Mouse (Mus musculus) spleen, postnatal 36 days (tissue): Measurements from ENCODE around the gene Dnah2.
A peak's percentile ranks its signal among the peaks of the same experiment; 100 is the strongest.
"Not testable (repeated sequence)": the region's sequence is repeated elsewhere in the genome, so short reads cannot be mapped to it uniquely, and the experiment has no call there.

Experiments
- DNase-seq, 2 experiments: peaks; one replicate each; pipeline ENCODE4 v3.0.0; 2022; ENCODE audit warnings: low spot score in 2 of 2, mixed read lengths in 1 of 2

Gene Dnah2

DNA sequence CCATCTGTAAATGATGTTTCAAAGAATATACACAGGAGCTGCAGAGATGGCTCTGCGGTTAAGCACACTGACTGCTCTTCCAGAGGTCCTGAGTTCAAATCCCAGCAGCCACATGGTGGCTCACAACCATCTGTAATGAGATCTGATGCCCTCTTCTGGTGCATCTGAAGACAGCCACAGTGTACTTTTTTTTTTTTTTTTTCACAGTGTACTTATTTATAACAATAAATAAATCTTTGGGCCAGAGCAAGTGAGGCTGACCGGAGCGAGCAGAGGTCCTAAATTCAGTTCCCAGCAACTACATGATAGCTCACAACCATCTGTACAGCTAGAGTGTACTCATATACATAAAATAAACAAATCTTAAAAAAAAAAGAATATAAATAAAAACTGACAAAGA is 18.6 kb downstream of the Dnah2 start:
- DNase-seq, result not testable (repeated sequence)

DNA sequence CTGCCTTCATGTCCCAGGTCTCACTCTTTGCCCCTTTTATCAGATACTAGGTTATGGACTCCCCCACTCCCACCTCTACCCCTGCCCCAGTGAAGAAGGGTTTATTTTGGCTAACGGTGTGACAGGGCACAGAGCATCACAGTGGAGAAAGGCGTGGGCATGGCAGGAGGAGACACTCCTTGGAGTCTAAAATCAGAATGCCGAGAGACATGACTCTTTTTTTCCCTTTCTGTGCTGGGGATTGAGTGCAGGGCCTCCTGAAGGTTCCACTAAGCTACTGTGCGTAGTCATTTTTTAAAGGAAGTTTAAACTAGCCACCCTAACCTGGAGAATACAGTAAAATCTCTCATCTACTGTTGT is 20.9 kb downstream of the Dnah2 start:
- no peak for DNase-seq

DNA sequence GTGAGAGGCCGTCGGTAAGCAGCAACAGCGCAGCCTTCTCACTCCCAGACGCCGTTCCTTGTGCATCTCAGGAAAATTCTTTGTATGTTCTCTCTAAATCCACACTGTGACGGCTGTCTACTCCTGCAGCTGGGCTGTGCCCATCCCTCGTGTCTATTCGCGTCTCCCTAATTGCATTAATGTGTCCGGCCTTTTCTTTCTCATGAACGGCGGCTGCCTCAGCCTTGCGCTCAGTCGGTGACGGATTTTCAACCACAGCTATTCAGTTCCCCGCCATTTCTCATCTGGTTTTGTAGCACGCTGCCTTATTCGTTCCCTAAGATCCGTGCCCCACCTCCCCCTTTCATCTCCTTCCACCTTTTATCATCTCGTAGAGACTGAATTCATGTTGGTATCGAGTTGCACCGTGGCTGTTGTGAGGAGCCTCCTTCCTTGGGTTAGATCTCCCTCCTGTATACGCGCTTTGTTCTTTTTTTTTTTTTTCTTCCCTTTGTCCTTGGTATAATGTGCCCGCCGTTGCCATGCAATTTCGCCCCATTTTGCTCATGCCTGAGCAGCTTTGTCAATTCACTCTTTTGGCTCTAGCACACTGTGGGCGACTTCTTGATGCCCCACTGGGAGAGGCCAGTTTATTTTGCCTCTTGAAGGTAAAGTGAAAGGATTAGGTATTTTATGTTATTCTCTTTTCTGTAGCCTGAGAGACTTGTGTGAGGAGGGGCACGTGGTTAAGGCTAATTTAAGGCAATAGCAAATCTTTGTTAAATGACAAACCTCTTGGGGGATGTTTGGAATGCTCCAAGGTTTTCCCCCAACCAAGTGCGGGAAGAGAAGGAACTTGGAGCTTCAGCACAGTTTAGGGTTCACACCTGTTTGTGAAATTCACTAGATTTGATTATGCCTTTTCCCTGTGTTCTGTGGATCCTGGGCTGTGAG is 21.5 kb downstream of the Dnah2 start:
- no peak for DNase-seq

GRCm38 (mm10) chr11:69526631-69527030 is 22.3 kb downstream of the Dnah2 start:
- no peak for DNase-seq

GRCm38 (mm10) chr11:69525661-69526060 is 23.2 kb downstream of the Dnah2 start:
- no peak for DNase-seq

DNA sequence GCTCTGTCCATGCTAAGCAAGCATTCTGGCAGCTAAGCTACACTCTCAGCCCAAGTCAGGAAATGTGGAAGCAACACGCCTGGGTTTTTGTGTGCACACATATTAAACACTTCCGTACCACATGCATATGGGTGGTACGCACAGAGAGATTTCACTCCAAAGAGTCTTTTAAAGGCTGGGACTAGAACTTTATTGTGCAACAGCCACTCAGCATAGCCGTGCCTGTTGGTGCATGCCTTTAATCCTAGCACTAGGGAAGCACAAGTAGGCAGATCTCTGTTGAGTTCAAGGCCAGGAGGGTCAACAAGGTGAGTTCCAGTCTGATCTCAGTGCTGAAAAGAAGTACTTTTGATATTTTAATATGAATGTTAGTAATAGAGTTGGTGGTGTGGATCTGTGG is 25.3 kb downstream of the Dnah2 start:
- DNase-seq, result no peak

GRCm38 (mm10) chr11:69521526-69522149 is 27.3 kb downstream of the Dnah2 start:
- DNase-seq, result no peak

DNA sequence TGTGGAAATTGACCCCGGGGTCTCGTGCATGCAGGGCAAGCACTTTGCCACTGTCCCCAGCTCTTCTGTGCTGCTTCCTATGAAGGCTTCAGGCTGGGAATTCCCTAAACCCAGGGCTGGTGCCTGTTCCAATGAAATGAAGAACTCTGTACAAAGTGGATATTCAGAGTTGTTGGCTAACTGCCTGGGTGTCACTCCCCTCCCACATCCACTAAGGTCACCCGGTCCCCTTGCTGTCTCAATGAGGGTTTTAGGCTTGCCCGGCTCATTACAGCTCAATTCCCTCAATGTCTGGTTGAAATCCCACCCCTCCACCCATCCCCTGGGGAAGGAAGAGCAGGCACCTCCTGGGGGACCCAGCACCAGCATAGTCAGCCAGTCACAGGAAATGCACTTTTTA is 28.9 kb downstream of the Dnah2 start:
- peak in 1 of 2 experiments; percentile 13 for DNase-seq

DNA sequence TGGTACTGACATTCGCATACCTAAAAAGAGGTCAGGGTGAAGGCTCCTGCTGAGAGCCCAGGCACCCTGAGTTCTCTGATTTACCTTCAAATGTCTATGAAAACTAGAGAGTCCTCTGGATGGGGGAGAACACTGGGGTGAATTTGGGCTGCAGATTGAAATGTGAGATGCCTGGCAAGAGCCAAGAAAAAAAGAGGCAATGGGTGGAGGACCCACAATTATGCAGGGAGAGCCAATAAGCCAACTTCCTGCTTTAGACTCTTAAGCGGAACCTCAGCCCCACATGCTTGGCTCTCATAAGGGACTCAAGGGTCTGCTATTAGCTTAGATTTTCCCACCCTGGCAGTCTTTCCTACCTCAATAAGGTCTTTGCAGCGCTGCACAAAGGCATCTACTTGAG is 32.2 kb downstream of the Dnah2 start:
- DNase-seq, result no peak

GRCm38 (mm10) chr11:69516151-69516640 is 32.7 kb downstream of the Dnah2 start:
- DNase-seq, result no peak

DNA sequence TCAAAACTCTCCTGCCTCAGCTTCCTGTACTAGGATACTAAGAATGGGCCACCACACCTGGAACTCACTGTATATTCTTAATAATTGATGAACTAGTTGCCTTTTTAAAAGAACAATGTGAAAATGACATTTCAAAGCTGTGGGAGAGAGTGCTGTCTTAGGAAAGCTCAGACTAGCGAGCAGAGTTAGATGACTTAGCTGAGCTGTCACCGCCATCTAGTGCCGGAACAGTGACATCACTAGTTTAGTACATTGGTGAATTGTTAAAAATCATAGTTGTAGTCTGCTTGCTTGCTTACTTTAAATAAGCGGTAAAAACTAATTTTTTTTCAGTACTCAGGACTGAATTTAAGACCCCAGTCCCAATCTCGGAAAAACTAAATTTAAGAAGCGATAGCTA is 35.1 kb downstream of the Dnah2 start:
- peak; percentile 19 to 27 for DNase-seq

DNA sequence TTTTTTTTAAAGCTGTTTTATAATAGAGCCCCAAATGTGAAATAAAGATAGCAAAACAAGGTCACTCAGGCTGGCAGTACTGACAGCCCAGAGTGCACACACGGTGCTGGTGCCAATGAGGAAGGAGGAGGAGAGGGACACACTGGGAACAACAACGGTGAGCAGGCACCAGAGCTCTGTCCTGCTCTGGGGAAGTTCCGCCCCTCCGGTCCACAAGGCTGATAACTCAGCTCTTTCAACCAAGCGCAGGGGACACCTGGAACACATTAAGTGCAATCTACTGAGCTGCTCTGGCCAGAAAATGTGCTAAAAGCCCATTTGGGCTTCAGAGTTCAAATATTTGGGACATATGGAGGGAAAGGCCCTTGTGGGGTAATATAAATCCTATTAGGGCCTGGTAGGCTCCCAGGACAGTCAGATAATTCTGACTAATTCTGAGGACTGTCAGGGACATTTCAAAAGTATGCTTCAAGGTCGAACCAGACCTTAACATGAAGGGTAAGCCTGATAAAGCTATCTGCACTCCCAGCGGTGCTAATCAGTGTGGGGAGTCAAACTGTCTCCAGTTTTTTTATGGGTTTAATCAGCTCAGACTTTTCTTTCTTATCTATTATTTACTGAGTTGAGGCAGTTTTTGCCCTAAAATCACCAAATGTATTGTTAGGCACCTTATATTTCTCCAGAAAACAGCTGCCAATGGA is 38.0 kb downstream of the Dnah2 start:
- no peak for DNase-seq

GRCm38 (mm10) chr11:69503863-69504280 is 45.0 kb downstream of the Dnah2 start:
- no peak for DNase-seq

DNA sequence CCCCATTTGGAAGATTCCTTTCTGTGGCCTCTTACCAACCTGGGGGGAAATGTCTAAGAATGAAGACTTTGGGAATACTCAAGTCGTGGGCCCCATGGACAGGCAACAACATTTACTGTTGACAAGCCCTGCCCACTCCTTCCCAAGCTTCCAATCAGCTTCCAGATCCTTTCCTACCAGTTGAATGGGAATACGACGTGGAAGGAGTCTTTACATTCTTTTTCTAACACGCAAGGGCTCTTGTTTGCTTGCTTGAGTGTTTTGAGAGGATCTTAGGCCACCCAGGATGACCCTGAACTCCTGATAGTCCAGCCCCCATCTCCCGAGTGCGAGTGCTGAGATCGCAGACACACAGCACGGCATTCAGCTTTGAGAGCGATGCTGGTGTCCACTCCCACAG is 47.4 kb downstream of the Dnah2 start:
- no peak for DNase-seq

GRCm38 (mm10) chr11:69499140-69499539 is 49.8 kb downstream of the Dnah2 start:
- no peak for DNase-seq

- no peak for DNase-seq
Measured at GRCm38 (mm10) chr11:69491711-69492110, 57.2 kb downstream of the Dnah2 start.

GRCm38 (mm10) chr11:69490898-69491297 is 58.0 kb downstream of the Dnah2 start:
- no peak for DNase-seq

GRCm38 (mm10) chr11:69487474-69487873 is 61.4 kb downstream of the Dnah2 start:
- DNase-seq, result no peak

DNA sequence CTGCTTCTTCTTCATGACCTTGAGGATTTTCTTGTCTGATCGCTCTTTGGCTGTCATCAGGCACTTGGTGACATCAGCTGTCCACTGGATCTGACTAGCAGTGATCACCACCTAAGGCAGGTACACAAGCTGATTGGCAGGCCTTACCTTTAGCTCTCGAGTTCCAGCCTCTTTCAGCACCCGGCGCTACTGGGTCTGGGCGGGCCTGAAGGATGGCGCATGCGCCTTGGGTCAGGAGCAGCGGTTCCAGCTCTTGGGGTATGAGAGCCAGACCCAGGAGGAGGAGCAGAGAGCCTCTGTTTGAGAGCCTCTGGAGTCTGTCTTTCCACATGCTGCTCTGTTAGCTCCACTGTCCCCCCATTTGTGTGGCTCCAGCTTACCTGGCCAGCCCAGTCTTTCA is 71.3 kb downstream of the Dnah2 start:
- DNase-seq, result no peak

GRCm38 (mm10) chr11:69476802-69477201 is 72.1 kb downstream of the Dnah2 start:
- DNase-seq, result no peak

DNA sequence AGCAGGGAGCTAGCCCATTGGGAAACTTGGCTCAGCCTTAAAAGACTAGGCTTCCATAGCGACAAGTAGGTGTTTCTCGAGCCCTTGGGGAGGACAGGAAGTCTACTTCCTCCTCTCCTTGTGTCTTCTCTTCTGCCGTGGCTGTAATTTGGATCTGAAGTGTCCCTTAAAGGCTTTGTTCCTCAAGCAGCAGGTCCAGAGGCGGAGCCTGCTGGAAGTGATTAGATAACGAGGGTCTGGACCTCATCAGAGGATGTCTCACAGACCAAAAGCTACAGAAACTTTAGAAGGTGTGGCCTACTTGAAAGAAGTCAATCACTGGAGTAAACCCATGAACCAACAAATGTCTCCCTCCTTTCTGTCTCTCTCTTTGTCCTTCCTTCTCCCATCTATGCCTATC is 74.2 kb downstream of the Dnah2 start:
- no peak for DNase-seq

- no peak for DNase-seq
Measured at GRCm38 (mm10) chr11:69472687-69473086, 76.2 kb downstream of the Dnah2 start.
